Mouse (Mus musculus): ENCODE measurements around the gene Cenpt.

DNA sequence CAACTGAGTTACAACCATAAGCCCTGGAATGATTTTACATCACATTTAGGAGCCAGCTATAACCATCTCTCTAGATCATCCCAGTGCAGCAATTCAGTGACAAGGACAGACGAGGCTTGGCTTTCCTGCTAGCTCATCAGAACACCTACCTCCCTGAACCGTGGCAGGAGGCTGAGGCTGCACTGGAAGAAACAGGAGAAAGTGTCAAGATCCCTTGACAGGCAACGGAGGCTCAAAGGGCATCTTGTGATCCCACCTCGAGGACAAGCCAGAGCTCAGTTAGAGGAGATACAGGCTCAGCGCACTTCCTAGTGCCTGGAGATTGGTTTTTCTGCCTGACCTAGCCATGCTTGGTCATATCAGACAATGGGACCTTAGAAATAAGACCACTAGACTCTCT lies 40.6 kb downstream of the Cenpt start:
- TF ChIP-seq CTCF (IDR thresholded peaks at IDR 0.05; ENCODE audit: control insufficient read depth, insufficient read depth, insufficient read length) = no peak
- TF ChIP-seq MYOD1 (IDR thresholded peaks at IDR 0.05; ENCODE audit: control insufficient read depth, insufficient read length, low read depth) = no peak
- TF ChIP-seq CEBPB (IDR thresholded peaks at IDR 0.05; ENCODE audit: low read depth) = no peak
